Comparison of ENCODE assay signal across 45 mouse cellular contexts in the genomic region with DNA sequence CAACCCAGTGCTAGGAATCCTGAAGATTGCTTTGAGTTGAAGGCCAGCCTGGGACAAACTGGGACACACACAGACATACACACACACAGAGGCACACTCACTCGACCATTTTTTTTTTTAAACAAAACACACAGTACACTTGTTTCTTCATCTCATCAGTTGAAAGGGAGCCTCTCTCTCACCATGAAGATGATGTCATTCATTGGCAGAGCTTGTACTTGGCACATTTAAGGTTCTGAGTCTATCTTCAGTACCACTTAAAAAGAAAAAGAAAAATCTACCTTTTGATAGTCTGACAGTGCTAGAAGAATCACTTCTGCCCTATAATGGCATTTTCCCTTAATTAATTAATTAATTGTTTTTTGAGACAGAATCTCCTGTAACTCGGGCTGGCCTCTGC. TPM values are rescaled to one million over a fixed set of nuclear protein-coding genes. Genes with fewer than 3 reads are reported as not detected.
"Had no signal": no experiment of that assay in that cellular context is flagged by ENCODE, and none has a peak within 500 bp of the region (broad histone marks: within the 10 kb centered on the region; RNA-seq: fewer than 3 reads in every experiment).

No protein-coding gene starts in this region.

- H3K4me3 ChIP-seq: heart, embryonic 12.5 days; heart, embryonic 13.5 days; heart, embryonic 15.5 days; hindbrain, embryonic 10.5 days; hindbrain, embryonic 12.5 days; hindbrain, embryonic 13.5 days; hindbrain, embryonic 15.5 days; intestine, embryonic 15.5 days; kidney, embryonic 15.5 days; layer of hippocampus, adult 2 months; left cerebral cortex, adult 2 months had no signal

- H3K27ac ChIP-seq: heart, embryonic 13.5 days; heart, embryonic 15.5 days; hindbrain, embryonic 10.5 days; hindbrain, embryonic 12.5 days; hindbrain, embryonic 13.5 days; hindbrain, embryonic 14.5 days; hindbrain, embryonic 15.5 days; hindbrain, postnatal 0 days; intestine, embryonic 15.5 days; kidney, embryonic 15.5 days; kidney, postnatal 0 days; layer of hippocampus, adult 2 months; left cerebral cortex, adult 2 months had no signal

- H3K27me3 ChIP-seq: heart, embryonic 12.5 days; heart, embryonic 13.5 days; heart, embryonic 15.5 days; hindbrain, embryonic 12.5 days; hindbrain, embryonic 13.5 days; hindbrain, embryonic 15.5 days; intestine, embryonic 15.5 days; kidney, embryonic 15.5 days had no signal

- DNase-seq: heart, postnatal 10 days; heart, postnatal 14 days; heart, postnatal 36 days; heart, postnatal 4 days; kidney, adult 11 months; kidney, adult 18-20 months; kidney, adult 2 months; kidney, adult 8-10 months; kidney, adult 9 months; kidney, postnatal 10 days; kidney, postnatal 14 days; kidney, postnatal 25 days; kidney, postnatal 36 days; kidney, postnatal 4 days; layer of hippocampus, adult 9-11 months; layer of hippocampus, postnatal 36 days had no signal

RNA-seq across cellular contexts. Expression of gene Gm5741, which starts 21.0 kb away (rescaled TPM):
- total RNA-seq: heart, postnatal 10 days; heart, postnatal 14 days; heart, postnatal 25 days; heart, postnatal 36 days; heart, postnatal 4 days; hematopoietic stem cell, adult 5-6 weeks; hindbrain, postnatal 0 days; layer of hippocampus, adult 2 months; layer of hippocampus, adult 8-10 months; layer of hippocampus, postnatal 10 days; layer of hippocampus, postnatal 14 days; layer of hippocampus, postnatal 25 days; layer of hippocampus, postnatal 36 days; left cerebral cortex, adult 18-20 months; left cerebral cortex, adult 2 months; left cerebral cortex, adult 8-10 months had no signal
- polyA plus RNA-seq: heart, embryonic 11.5 days; heart, embryonic 12.5 days; heart, embryonic 14.5 days; heart, embryonic 15.5 days; heart, embryonic 16.5 days; heart, postnatal 0 days; hindbrain, embryonic 11.5 days; hindbrain, embryonic 14.5 days; intestine, embryonic 14.5 days; intestine, embryonic 15.5 days; intestine, embryonic 16.5 days; kidney, postnatal 0 days had no signal
